Mouse (Mus musculus) layer of hippocampus, postnatal 25 days (tissue): ENCODE measurements around the gene Ciart. TPM values are rescaled to one million over a fixed set of nuclear protein-coding genes. Genes with fewer than 3 reads are reported as not detected.
"Not testable (repeated sequence)": the region's sequence is repeated elsewhere in the genome, so short reads cannot be mapped to it uniquely, and the experiment has no call there.

Source experiments
- DNase-seq, 2 experiments: peaks; one replicate each; pipeline ENCODE4 v3.0.0; 2022; ENCODE audit warnings: mixed read lengths in 2 of 2, low spot score in 1 of 2; ENCODE audit errors: extremely low spot score in 1 of 2
- total RNA-seq, 2 experiments: library from RNA; stranded (reverse); gene quantifications; 2 replicates each; pipeline ENCODE4 v1.2.3; 2021

Ciart gene
- total RNA-seq, 2 experiments from 2014 or later: 9.4 to 11.5 TPM

GRCm38 (mm10) chr3:95902373-95902625 is 20.2 kb upstream of the Ciart start:
- DNase-seq: no peak

- DNase-seq: no peak
Observed at GRCm38 (mm10) chr3:95901616-95902372, 19.7 kb upstream of the Ciart start.

- DNase-seq: no peak
Observed at GRCm38 (mm10) chr3:95899800-95900524, 17.9 kb upstream of the Ciart start.

GRCm38 (mm10) chr3:95895501-95895900 is 13.4 kb upstream of the Ciart start:
- DNase-seq: not testable (repeated sequence)

GRCm38 (mm10) chr3:95894317-95895160 is 12.5 kb upstream of the Ciart start:
- peak; percentile 29 to 34 for DNase-seq

GRCm38 (mm10) chr3:95893606-95894316 is 11.7 kb upstream of the Ciart start, which contains the start of gene Aph1a:
Aph1a (plus strand) TSS chr3:95893969.
- peak; percentile 77 to 81 for DNase-seq

GRCm38 (mm10) chr3:95893126-95893525 is 11.1 kb upstream of the Ciart start:
- DNase-seq: no peak

GRCm38 (mm10) chr3:95892066-95893052 is 10.3 kb upstream of the Ciart start:
- DNase-seq: no peak

- no peak for DNase-seq
Observed at GRCm38 (mm10) chr3:95891211-95892065, 9.4 kb upstream of the Ciart start, which contains the start of gene BC028528. BC028528 (minus strand) TSS chr3:95892005.

GRCm38 (mm10) chr3:95889664-95890063 is 7.6 kb upstream of the Ciart start:
- no peak for DNase-seq

- DNase-seq: no peak
Observed at GRCm38 (mm10) chr3:95887596-95887995, 5.5 kb upstream of the Ciart start.

- no peak for DNase-seq
Observed at GRCm38 (mm10) chr3:95884400-95884799, 2.3 kb upstream of the Ciart start.

- peak in 1 of 2 experiments; percentile 78 for DNase-seq
Observed at GRCm38 (mm10) chr3:95882816-95883425, 870 bp upstream of the Ciart start.

GRCm38 (mm10) chr3:95879063-95879462 is 3.0 kb downstream of the Ciart start:
- no peak for DNase-seq

GRCm38 (mm10) chr3:95872048-95872447 is 10.0 kb downstream of the Ciart start:
- no peak for DNase-seq

GRCm38 (mm10) chr3:95871392-95871867 is 10.6 kb downstream of the Ciart start, which contains the start of gene Mrps21:
Mrps21 (minus strand) TSS chr3:95871519.
- DNase-seq: peak; percentile 64 to 71

GRCm38 (mm10) chr3:95870976-95871375 is 11.1 kb downstream of the Ciart start:
- DNase-seq: no peak

- DNase-seq: no peak
Observed at GRCm38 (mm10) chr3:95867408-95867807, 14.6 kb downstream of the Ciart start.
